In genomic region chr12:72020285-72020684, GRCm38 (mm10) we compare ENCODE assay signal across 17 mouse cellular contexts. TPM values are rescaled to one million over a fixed set of nuclear protein-coding genes. Genes with fewer than 3 reads are reported as not detected.
"Had no signal": no experiment of that assay in that cellular context is flagged by ENCODE, and none has a peak within 500 bp of the region (broad histone marks: within the 10 kb centered on the region; RNA-seq: fewer than 3 reads in every experiment).

No protein-coding gene starts in this region.

- H3K9ac ChIP-seq: liver, embryonic 14.5 days; liver, postnatal 0 days; lung, embryonic 14.5 days; midbrain, embryonic 13.5 days; stomach, embryonic 15.5 days had no signal

- H3K36me3 ChIP-seq: midbrain, embryonic 13.5 days; stomach, embryonic 15.5 days had no signal

- H3K4me3 ChIP-seq: left cerebral cortex, adult 2 months; midbrain, embryonic 13.5 days; stomach, embryonic 15.5 days had no signal

- H3K4me1 ChIP-seq: midbrain, embryonic 13.5 days; stomach, embryonic 15.5 days had no signal

- H3K27me3 ChIP-seq: midbrain, embryonic 13.5 days; stomach, embryonic 15.5 days had no signal

- H3K4me2 ChIP-seq: liver, embryonic 11.5 days; lung, embryonic 14.5 days; midbrain, embryonic 13.5 days; stomach, embryonic 15.5 days had no signal

- DNase-seq: kidney, adult 2 months; kidney, postnatal 36 days; layer of hippocampus, postnatal 36 days; liver, postnatal 0 days; lung, embryonic 14.5 days; right cerebral cortex, postnatal 25 days; spleen, adult 18-20 months; thymus, postnatal 25 days had no signal

- H3K27ac ChIP-seq: kidney, postnatal 0 days; left cerebral cortex, adult 2 months; liver, embryonic 14.5 days; macrophage; midbrain, embryonic 13.5 days; stomach, embryonic 15.5 days had no signal

- H3K9me3 ChIP-seq: midbrain, embryonic 13.5 days; stomach, embryonic 15.5 days had no signal

- ATAC-seq: liver, postnatal 0 days; lung, postnatal 0 days; midbrain, embryonic 13.5 days; midbrain, embryonic 16.5 days had no signal

RNA-seq across cellular contexts. Expression of gene Gpr135, which starts 50.6 kb away (rescaled TPM):
- polyA plus RNA-seq: macrophage had no signal
